Mouse (Mus musculus): ENCODE results near the gene Cadm1. TPM values are rescaled to one million over a fixed set of nuclear protein-coding genes. Genes with fewer than 3 reads are reported as not detected.

Cadm1 gene
- polyA plus RNA-seq, 1 experiment: not detected

- no peak for TF ChIP-seq GATA1 (IDR thresholded peaks at IDR 0.05; ENCODE audit: low read length)
These were observed 229.8 kb downstream of the Cadm1 start for GRCm38 (mm10) chr9:47759807-47760206.

- TF ChIP-seq GATA1 (IDR thresholded peaks at IDR 0.05; ENCODE audit: low read length): no peak
These were observed 231.6 kb downstream of the Cadm1 start for GRCm38 (mm10) chr9:47761601-47762000.

GRCm38 (mm10) chr9:47762913-47763312 lies 232.9 kb downstream of the Cadm1 start:
- no peak for TF ChIP-seq GATA1 (IDR thresholded peaks at IDR 0.05; ENCODE audit: low read length)

GRCm38 (mm10) chr9:47764920-47765319 lies 234.9 kb downstream of the Cadm1 start:
- TF ChIP-seq GATA1 (IDR thresholded peaks at IDR 0.05; ENCODE audit: low read length): no peak

- no peak for TF ChIP-seq GATA1 (IDR thresholded peaks at IDR 0.05; ENCODE audit: low read length)
These were observed 235.3 kb downstream of the Cadm1 start for GRCm38 (mm10) chr9:47765323-47765722.

- no peak for TF ChIP-seq GATA1 (IDR thresholded peaks at IDR 0.05; ENCODE audit: low read length)
These were observed 236.4 kb downstream of the Cadm1 start for GRCm38 (mm10) chr9:47766342-47766741.

GRCm38 (mm10) chr9:47770836-47771235 lies 240.9 kb downstream of the Cadm1 start:
- no peak for TF ChIP-seq GATA1 (IDR thresholded peaks at IDR 0.05; ENCODE audit: low read length)

- TF ChIP-seq GATA1 (IDR thresholded peaks at IDR 0.05; ENCODE audit: low read length): no peak
These were observed 242.0 kb downstream of the Cadm1 start for GRCm38 (mm10) chr9:47771953-47772352.

GRCm38 (mm10) chr9:47772750-47773149 lies 242.8 kb downstream of the Cadm1 start:
- no peak for TF ChIP-seq GATA1 (IDR thresholded peaks at IDR 0.05; ENCODE audit: low read length)

- no peak for TF ChIP-seq GATA1 (IDR thresholded peaks at IDR 0.05; ENCODE audit: low read length)
These were observed 247.3 kb downstream of the Cadm1 start for GRCm38 (mm10) chr9:47776941-47777919.

GRCm38 (mm10) chr9:47778438-47778837 lies 248.5 kb downstream of the Cadm1 start:
- no peak for TF ChIP-seq GATA1 (IDR thresholded peaks at IDR 0.05; ENCODE audit: low read length)

- no peak for TF ChIP-seq GATA1 (IDR thresholded peaks at IDR 0.05; ENCODE audit: low read length)
These were observed 249.3 kb downstream of the Cadm1 start for GRCm38 (mm10) chr9:47779291-47779690.

- no peak for TF ChIP-seq GATA1 (IDR thresholded peaks at IDR 0.05; ENCODE audit: low read length)
These were observed 256.7 kb downstream of the Cadm1 start for GRCm38 (mm10) chr9:47786642-47787041.

GRCm38 (mm10) chr9:47798478-47798877 lies 268.5 kb downstream of the Cadm1 start:
- no peak for TF ChIP-seq GATA1 (IDR thresholded peaks at IDR 0.05; ENCODE audit: low read length)

GRCm38 (mm10) chr9:47801242-47801641 lies 271.3 kb downstream of the Cadm1 start:
- no peak for TF ChIP-seq GATA1 (IDR thresholded peaks at IDR 0.05; ENCODE audit: low read length)

GRCm38 (mm10) chr9:47802527-47802926 lies 272.6 kb downstream of the Cadm1 start:
- no peak for TF ChIP-seq GATA1 (IDR thresholded peaks at IDR 0.05; ENCODE audit: low read length)

- no peak for TF ChIP-seq GATA1 (IDR thresholded peaks at IDR 0.05; ENCODE audit: low read length)
These were observed 273.6 kb downstream of the Cadm1 start for GRCm38 (mm10) chr9:47803531-47804105.

Data from G1E-ER4 (cell line).